Mouse (Mus musculus) CH12.LX (cell line): ENCODE data around the gene Hbs1l.

Experiments used
- CTCF ChIP-seq, 2 experiments: IDR thresholded peaks in 1 of 2; conservative IDR thresholded peaks in 1 of 2; 2 replicates each; pipeline ENCODE4 v1.5.1; 2011 to 2012; ENCODE audit warnings: low read depth in 2 of 2, low read length in 2 of 2, improper control_type of control experiment in 1 of 2, inconsistent platforms in 1 of 2, mild to moderate bottlenecking in 1 of 2, moderate library complexity in 1 of 2
- POLR2A ChIP-seq: IDR thresholded peaks from 2 replicates; pipeline ENCODE4 v1.6.1; 2011; ENCODE audit warnings: low read depth, mild to moderate bottlenecking, improper control_type of control experiment, low read length
- RAD21 ChIP-seq: IDR thresholded peaks from 2 replicates; pipeline ENCODE4 v1.6.1; 2011; ENCODE audit warnings: low read depth, mild to moderate bottlenecking, low read length, improper control_type of control experiment, moderate library complexity
- SMC3 ChIP-seq: IDR thresholded peaks from 2 replicates; pipeline ENCODE4 v1.6.1; 2011; ENCODE audit warnings: low read depth, low read length, improper control_type of control experiment
- TCF12 ChIP-seq: IDR thresholded peaks from 2 replicates; pipeline ENCODE4 v1.6.1; 2014; ENCODE audit warnings: low read depth, mild to moderate bottlenecking, inconsistent platforms, low read length, improper control_type of control experiment
- UBTF ChIP-seq: IDR thresholded peaks from 2 replicates; pipeline ENCODE4 v1.6.1; 2012; ENCODE audit warnings: low read depth, mild to moderate bottlenecking, inconsistent platforms, low read length, improper control_type of control experiment, moderate library complexity
- USF1 ChIP-seq: IDR thresholded peaks from 2 replicates; pipeline ENCODE4 v1.6.1; 2014; ENCODE audit warnings: low read depth, mild to moderate bottlenecking, inconsistent platforms, low read length, improper control_type of control experiment
- ZKSCAN1 ChIP-seq: IDR thresholded peaks from 2 replicates; pipeline ENCODE4 v1.6.1; 2012; ENCODE audit warnings: low read depth, inconsistent platforms, low read length, improper control_type of control experiment, borderline replicate concordance
- ZMIZ1 ChIP-seq: IDR thresholded peaks from 2 replicates; pipeline ENCODE4 v1.6.1; 2012; ENCODE audit warnings: low read depth, mild to moderate bottlenecking, inconsistent platforms, low read length, improper control_type of control experiment

GRCm38 (mm10) chr10:21347332-21347731 is 51.6 kb downstream of the Hbs1l start:
- TF ChIP-seq ZKSCAN1 (no peak), SMC3 (no peak), RAD21 (no peak), UBTF (no peak), ZMIZ1 (no peak), CTCF (conservative IDR thresholded peaks at IDR 0.05 in 1 of 2, IDR thresholded peaks at IDR 0.05 in 1 of 2; ENCODE audit: low read depth in 2 of 2, low read length in 2 of 2) (no peak), POLR2A (no peak), USF1 (no peak), TCF12 (no peak)
